Mouse (Mus musculus) lung, adult 10 weeks (tissue): ENCODE measurements around the gene Olfr788. TPM values are rescaled to one million over a fixed set of nuclear protein-coding genes. Genes with fewer than 3 reads are reported as not detected.

Experiments
- polyA plus RNA-seq: library from polyadenylated mRNA; stranded (reverse); fragments of 350-450 nt; fragmentation: Illumina TruSeq; extraction: RNeasy Lipid Tissue Mini Kit (QIAGEN cat#74804); gene quantifications from one replicate; pipeline ENCODE4 v1.2.3, GENCODE M21; 2014; ENCODE audit warnings: low read depth, low replicate concordance; ENCODE audit not compliant: insufficient read depth

The Olfr788 gene
- not detected for polyA plus RNA-seq

GRCm38 (mm10) chr10:129470698-129471097 lies at the start of gene Olfr788:
Olfr788 (plus strand) TSS chr10:129470998.

DNA sequence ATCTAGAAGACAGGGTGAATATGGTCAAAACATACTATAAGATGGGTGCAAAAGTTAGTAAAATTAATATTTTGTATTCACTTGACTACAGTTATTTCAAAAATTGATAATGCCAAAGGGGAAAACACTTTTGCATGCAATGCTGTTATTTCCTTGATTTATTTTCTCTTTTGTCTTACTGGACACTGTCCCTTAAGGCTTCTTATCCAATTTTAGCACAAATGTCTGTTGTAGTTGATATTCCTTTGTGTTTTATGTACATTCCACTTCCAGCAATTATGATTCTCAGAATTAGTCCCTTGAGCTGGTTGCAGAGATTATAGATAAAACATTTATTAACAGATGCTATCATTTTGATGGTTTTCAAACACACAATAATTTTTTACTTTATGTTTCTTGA lies 43.8 kb upstream of the Olfr788 start, which contains the start of gene Olfr786:
Gene Olfr786 (plus strand): TSS at position 301 of the 400 bp plus-strand sequence.

GRCm38 (mm10) chr10:129461562-129461961 lies 9.2 kb upstream of the Olfr788 start, which contains the start of gene Olfr787:
Olfr787 (plus strand) TSS chr10:129461862.

GRCm38 (mm10) chr10:129484452-129484851 lies 13.7 kb downstream of the Olfr788 start, which contains the start of gene Olfr789:
Olfr789 (plus strand) TSS chr10:129484752.

DNA sequence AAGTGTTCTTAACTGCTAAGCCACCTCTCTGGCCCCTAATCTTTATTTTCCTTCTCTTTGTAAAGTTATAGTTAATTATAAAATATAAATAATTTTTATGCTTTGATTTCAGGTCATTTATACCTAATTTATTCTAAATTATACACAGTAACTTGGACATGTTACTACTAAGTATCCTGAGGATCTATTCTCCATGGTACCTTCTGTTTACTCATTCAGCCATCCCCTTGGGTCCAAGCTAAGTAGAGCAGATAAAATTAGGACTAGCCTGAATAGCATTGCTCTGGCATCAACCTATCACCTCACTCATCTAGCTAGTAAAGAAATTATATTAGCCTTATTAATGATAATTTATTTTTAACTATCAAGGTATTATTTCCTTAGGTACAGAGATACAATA lies 27.4 kb downstream of the Olfr788 start, which contains the start of gene Olfr790:
Gene Olfr790 (plus strand): TSS at position 301 of the 400 bp plus-strand sequence.

DNA sequence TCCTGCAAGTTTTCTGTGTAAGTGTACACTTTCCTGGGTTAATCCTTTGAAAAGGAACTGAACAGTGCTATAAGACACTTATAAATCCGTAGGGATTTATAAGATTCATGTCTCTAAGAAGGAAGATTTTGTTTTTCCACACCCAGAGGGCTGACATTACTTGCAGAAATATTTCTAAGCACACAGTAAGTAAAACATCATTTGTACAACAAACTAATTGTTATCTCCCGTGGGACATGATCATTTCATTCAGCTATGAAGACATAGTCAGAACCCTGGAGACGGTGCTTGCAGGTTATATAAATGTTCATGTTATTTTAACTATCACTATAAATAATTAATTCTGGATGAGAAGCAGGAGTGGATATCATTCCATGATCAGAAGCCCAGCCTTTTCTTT lies 50.7 kb downstream of the Olfr788 start, which contains the start of gene Olfr791:
Gene Olfr791 (plus strand): TSS at position 301 of the 400 bp plus-strand sequence.

Other genes starting within 250 kb of the Olfr788 start
- gene Olfr774, start 234.8 kb upstream of the Olfr788 start, polyA plus RNA-seq = not detected
- gene Olfr775, start 222.6 kb upstream of the Olfr788 start, polyA plus RNA-seq = not detected
- gene Olfr776, start 211.9 kb upstream of the Olfr788 start, polyA plus RNA-seq = not detected
- not detected for gene Olfr777, start 199.5 kb upstream of the Olfr788 start, polyA plus RNA-seq
- gene Olfr780, start 152.9 kb upstream of the Olfr788 start, polyA plus RNA-seq = not detected
- gene Olfr781, start 142.1 kb upstream of the Olfr788 start, polyA plus RNA-seq = not detected
- not detected for gene Olfr782, start 122.1 kb upstream of the Olfr788 start, polyA plus RNA-seq
- not detected for gene Olfr784, start 86.9 kb upstream of the Olfr788 start, polyA plus RNA-seq
- not detected for gene Olfr785, start 65.6 kb upstream of the Olfr788 start, polyA plus RNA-seq
- not detected for gene Olfr786, start 43.7 kb upstream of the Olfr788 start, polyA plus RNA-seq
- gene Olfr787, start 9.1 kb upstream of the Olfr788 start, polyA plus RNA-seq = not detected
- gene Olfr789, start 13.8 kb downstream of the Olfr788 start, polyA plus RNA-seq = not detected
- not detected for gene Olfr790, start 27.5 kb downstream of the Olfr788 start, polyA plus RNA-seq
- gene Olfr791, start 50.8 kb downstream of the Olfr788 start, polyA plus RNA-seq = not detected
- gene Olfr792, start 68.2 kb downstream of the Olfr788 start, polyA plus RNA-seq = not detected
- gene Olfr794, start 96.7 kb downstream of the Olfr788 start, polyA plus RNA-seq = not detected
- not detected for gene Olfr796, start 141.6 kb downstream of the Olfr788 start, polyA plus RNA-seq
- gene Olfr798, start 156.9 kb downstream of the Olfr788 start, polyA plus RNA-seq = not detected
- gene Olfr799, start 166.5 kb downstream of the Olfr788 start, polyA plus RNA-seq = not detected
- not detected for gene Olfr800, start 186.7 kb downstream of the Olfr788 start, polyA plus RNA-seq
- not detected for gene Olfr801, start 202.9 kb downstream of the Olfr788 start, polyA plus RNA-seq
- not detected for gene Olfr802, start 217.2 kb downstream of the Olfr788 start, polyA plus RNA-seq
- not detected for gene Olfr803, start 223.3 kb downstream of the Olfr788 start, polyA plus RNA-seq
- not detected for gene Olfr804, start 232.2 kb downstream of the Olfr788 start, polyA plus RNA-seq